Mouse (Mus musculus) small intestine, adult 2 months (tissue): ENCODE data around the gene 4933407L21Rik.

Experiments used
- CTCF ChIP-seq: fragments of 200-500 bp; IDR thresholded peaks from 2 replicates; pipeline ENCODE4 v1.5.1; 2012; ENCODE audit warnings: low read depth, mild to moderate bottlenecking, control low read depth, inconsistent platforms, low read length, moderate library complexity, mixed read lengths; ENCODE audit not compliant: insufficient replicate concordance, insufficient read length; ENCODE audit errors: extremely low read depth
- POLR2A ChIP-seq: fragments of 200-500 bp; IDR thresholded peaks from 2 replicates; pipeline ENCODE4 v1.6.1; 2012; ENCODE audit warnings: low read depth, mild to moderate bottlenecking, control low read depth, inconsistent platforms, low read length, moderate library complexity

- TF ChIP-seq POLR2A (no peak), CTCF (no peak)
These were observed 3.1 kb upstream of the 4933407L21Rik start for GRCm38 (mm10) chr1:85925183-85925582.
